Mouse (Mus musculus) retina, postnatal 7 days (tissue): ENCODE data around the gene Scd4.

ENCODE experiments used
- DNase-seq: peaks from one replicate; pipeline ENCODE4 v3.0.0-alpha.2; 2012; ENCODE audit warnings: low read depth, low spot score

The Scd4 gene

GRCm38 (mm10) chr19:44377629-44378375 is 44.9 kb downstream of the Scd4 start:
- DNase-seq: no peak

GRCm38 (mm10) chr19:44379090-44379489 is 46.2 kb downstream of the Scd4 start:
- no peak for DNase-seq

- DNase-seq: no peak
These were observed 47.2 kb downstream of the Scd4 start for GRCm38 (mm10) chr19:44380065-44380464.

- DNase-seq: no peak
These were observed 49.9 kb downstream of the Scd4 start for GRCm38 (mm10) chr19:44382682-44383321.

GRCm38 (mm10) chr19:44385887-44386498 is 53.1 kb downstream of the Scd4 start:
- no peak for DNase-seq

- DNase-seq: no peak
These were observed 54.3 kb downstream of the Scd4 start for GRCm38 (mm10) chr19:44387089-44387671.

- DNase-seq: no peak
These were observed 55.0 kb downstream of the Scd4 start for GRCm38 (mm10) chr19:44387746-44388474.

GRCm38 (mm10) chr19:44388475-44389428 is 55.9 kb downstream of the Scd4 start:
- DNase-seq: peak; percentile 87

- no peak for DNase-seq
These were observed 56.6 kb downstream of the Scd4 start for GRCm38 (mm10) chr19:44389507-44389906.

- DNase-seq: no peak
These were observed 59.0 kb downstream of the Scd4 start for GRCm38 (mm10) chr19:44391856-44392255.

- no peak for DNase-seq
These were observed 59.6 kb downstream of the Scd4 start for GRCm38 (mm10) chr19:44392339-44393009.

GRCm38 (mm10) chr19:44393962-44394422 is 61.1 kb downstream of the Scd4 start:
- DNase-seq: no peak

- DNase-seq: no peak
These were observed 62.1 kb downstream of the Scd4 start for GRCm38 (mm10) chr19:44394972-44395371.
